8 mouse cellular contexts compared by ENCODE assay signal in genomic region chr1:64018466-64019077, GRCm38 (mm10).
DNase-seq lines count a peak whose midpoint lies in the region; ATAC-seq lines count a peak whose summit lies in the region.

No protein-coding gene starts in this region.

- H3K36me3 ChIP-seq in hindbrain, embryonic 15.5 days, result no peaks in the 10 kb centered on the region
- no peaks in the 10 kb centered on the region for H3K36me3 ChIP-seq in liver, embryonic 12.5 days

- H3K4me3 ChIP-seq in brown adipose tissue, adult 24 weeks (ENCODE audit: insufficient read depth, low read depth, low read length), result peak overlapping the region; percentile 4; the same call in 1 of the 2 replicates
- no peak overlapping the region for H3K4me3 ChIP-seq in hindbrain, embryonic 15.5 days
- no peak overlapping the region for H3K4me3 ChIP-seq in liver, embryonic 12.5 days

- peaks cover 7% of the 10 kb centered on the region for H3K4me1 ChIP-seq in brown adipose tissue, adult 24 weeks (ENCODE audit: control insufficient read depth, insufficient read depth, insufficient read length, low read length)
- peaks cover 22% of the 10 kb centered on the region for H3K4me1 ChIP-seq in hindbrain, embryonic 15.5 days (replicated peaks)
- H3K4me1 ChIP-seq in liver, embryonic 12.5 days, result 0 out of 2 replicates have a peak, but pooled peaks cover 15% of the 10 kb centered on the region

- no peaks in the 10 kb centered on the region for H3K27me3 ChIP-seq in hindbrain, embryonic 15.5 days
- peaks cover 10% of the 10 kb centered on the region for H3K27me3 ChIP-seq in liver, embryonic 12.5 days (replicated peaks)

- peak overlapping the region; percentile 72 for H3K27ac ChIP-seq in brown adipose tissue, adult 24 weeks (replicated peaks; ENCODE audit: low read depth, low read length)
- peak overlapping the region; percentile 44; the same call in 1 of the 2 replicates for H3K27ac ChIP-seq in hindbrain, embryonic 15.5 days (replicated peaks)
- no peak overlapping the region for H3K27ac ChIP-seq in liver, embryonic 12.5 days

- no peak overlapping the region for H3K9ac ChIP-seq in hindbrain, embryonic 15.5 days
- no peak overlapping the region for H3K9ac ChIP-seq in liver, embryonic 12.5 days

- no peaks in the 10 kb centered on the region for H3K9me3 ChIP-seq in hindbrain, embryonic 15.5 days
- no peaks in the 10 kb centered on the region for H3K9me3 ChIP-seq in liver, embryonic 12.5 days (replicated peaks)

- no peak overlapping the region; the same call in 1 of the 2 replicates for H3K4me2 ChIP-seq in hindbrain, embryonic 15.5 days
- peak overlapping the region; percentile 26; the same call in 1 of the 2 replicates for H3K4me2 ChIP-seq in liver, embryonic 12.5 days

- WGBS in hindbrain, embryonic 15.5 days, result 57% methylated on average over 16 of the region's 16 CpGs
- 29% methylated on average over 16 of the region's 16 CpGs for WGBS in liver, embryonic 12.5 days (ENCODE audit: insufficient replicate concordance)

- DNase-seq in CD4-positive, CD25-positive, alpha-beta regulatory T cell, adult 2 months (ENCODE audit: low read depth, low spot score), result peak; percentile 9
- no peak for DNase-seq in cerebellum, postnatal 25 days
- DNase-seq in embryo, embryonic 10.5 days (ENCODE audit: low spot score), result no peak
- no peak for DNase-seq in right cerebral cortex, postnatal 4 days
- no peak for DNase-seq in testis, postnatal 10 days (ENCODE audit: low spot score)

- no peak for ATAC-seq in hindbrain, embryonic 15.5 days (ENCODE audit: low FRiP score, low read depth)
- ATAC-seq in liver, embryonic 12.5 days, result no peak
